Mouse (Mus musculus): ENCODE measurements around the gene Zyx. TPM values are rescaled to one million over a fixed set of nuclear protein-coding genes. Genes with fewer than 3 reads are reported as not detected.

Gene Zyx
- polyA plus RNA-seq, 1 experiment from 2014 or later = 82.7 TPM

- no peak for ATAC-seq
Observed at GRCm38 (mm10) chr6:42330946-42331345, 18.5 kb upstream of the Zyx start.

GRCm38 (mm10) chr6:42339189-42339588, 10.2 kb upstream of the Zyx start:
- Histone ChIP-seq H3K27ac (no peak overlapping the region), H3K27me3 (replicated peaks) (no peaks in the 10 kb centered on the region), H3K9me3 (no peaks in the 10 kb centered on the region), H3K36me3 (no peaks in the 10 kb centered on the region), H3K4me3 (replicated peaks) (no peak overlapping the region), H3K9ac (no peak overlapping the region), H3K4me1 (replicated peaks) (no peaks in the 10 kb centered on the region), H3K4me2 (replicated peaks) (no peak overlapping the region)
- ATAC-seq = no peak
- 89% methylated on average over 2 of the region's 2 CpGs for WGBS

More at GRCm38 (mm10) chr6:42330946-42331345, 18.5 kb upstream of the Zyx start:
- Histone ChIP-seq H3K4me3 (replicated peaks) (no peak overlapping the region), H3K9ac (no peak overlapping the region), H3K27ac (no peak overlapping the region), H3K4me2 (replicated peaks) (no peak overlapping the region), H3K9me3 (no peaks in the 10 kb centered on the region), H3K36me3 (no peaks in the 10 kb centered on the region), H3K4me1 (replicated peaks) (no peaks in the 10 kb centered on the region), H3K27me3 (replicated peaks) (no peaks in the 10 kb centered on the region)
- 94% methylated on average over 3 of the region's 3 CpGs for WGBS

DNA sequence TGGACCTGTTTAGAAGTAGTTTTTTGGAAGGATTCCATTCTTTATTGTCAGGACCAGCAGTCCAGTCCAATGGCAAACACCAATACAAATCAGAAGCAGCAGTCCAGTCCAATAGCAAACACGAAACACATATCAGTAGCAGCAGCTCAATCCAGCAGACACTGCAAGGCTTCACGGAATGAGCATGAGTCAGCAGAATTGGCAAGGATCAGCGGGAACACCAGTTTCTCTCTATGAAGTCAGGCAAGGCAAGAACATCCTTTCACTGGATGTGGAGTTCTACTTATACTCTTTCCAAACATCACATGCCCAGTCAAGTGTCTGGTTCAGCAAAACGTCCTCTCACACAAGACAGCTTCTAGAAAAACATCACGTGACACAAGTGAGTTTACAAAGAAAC, 9.4 kb upstream of the Zyx start:
- no peak for ATAC-seq
- Histone ChIP-seq H3K4me1 (replicated peaks) (no peaks in the 10 kb centered on the region), H3K36me3 (no peaks in the 10 kb centered on the region), H3K27me3 (replicated peaks) (no peaks in the 10 kb centered on the region), H3K4me2 (replicated peaks) (no peak overlapping the region), H3K9me3 (no peaks in the 10 kb centered on the region), H3K9ac (no peak overlapping the region), H3K4me3 (replicated peaks) (no peak overlapping the region), H3K27ac (no peak overlapping the region)
- WGBS = 71% methylated on average over 5 of the region's 5 CpGs

DNA sequence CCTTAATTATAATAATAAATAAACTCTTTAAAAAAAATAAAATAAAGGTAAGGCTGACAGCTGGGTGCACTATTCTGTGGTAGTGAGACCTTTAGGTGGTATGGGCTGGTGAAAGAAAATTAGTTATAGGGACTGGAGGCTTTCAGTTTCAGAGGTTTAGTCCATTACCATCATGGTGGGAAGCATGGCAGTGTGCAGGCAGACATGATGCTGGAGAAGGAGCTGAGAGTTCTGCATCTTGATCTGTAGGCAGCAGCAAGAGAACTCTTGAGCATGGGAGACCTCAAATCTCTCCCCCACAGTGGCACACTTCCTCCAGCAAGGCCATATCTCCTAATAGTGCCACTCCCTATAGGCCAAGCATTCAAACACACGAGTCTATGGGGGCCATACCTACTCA, 7.3 kb upstream of the Zyx start:
- Histone ChIP-seq H3K36me3 (no peaks in the 10 kb centered on the region), H3K4me1 (replicated peaks) (no peaks in the 10 kb centered on the region), H3K4me2 (replicated peaks) (no peak overlapping the region), H3K9ac (no peak overlapping the region), H3K4me3 (replicated peaks) (no peak overlapping the region), H3K27me3 (replicated peaks) (no peaks in the 10 kb centered on the region), H3K9me3 (no peaks in the 10 kb centered on the region), H3K27ac (no peak overlapping the region)
- WGBS = 63% methylated on average over 1 of the region's 1 CpGs
- no peak for ATAC-seq

GRCm38 (mm10) chr6:42343361-42344120, 5.9 kb upstream of the Zyx start:
- H3K4me2 ChIP-seq (replicated peaks) = no peak overlapping the region
- H3K4me3 ChIP-seq (replicated peaks) = no peak overlapping the region
- no peaks in the 10 kb centered on the region for H3K27me3 ChIP-seq (replicated peaks)
- no peaks in the 10 kb centered on the region for H3K36me3 ChIP-seq
- no peak for ATAC-seq
- H3K27ac ChIP-seq = no peak overlapping the region
- WGBS = 75% methylated on average over 9 of the region's 9 CpGs
- H3K9ac ChIP-seq = no peak overlapping the region
- no peaks in the 10 kb centered on the region for H3K9me3 ChIP-seq
- 0 out of 2 replicates have a peak, but pooled peaks cover 1% of the 10 kb centered on the region for H3K4me1 ChIP-seq (replicated peaks)

GRCm38 (mm10) chr6:42344255-42344654, 5.2 kb upstream of the Zyx start:
- 83% methylated on average over 1 of the region's 1 CpGs for WGBS

GRCm38 (mm10) chr6:42348281-42349005, 987 bp upstream of the Zyx start:
- H3K9ac ChIP-seq = no peak overlapping the region
- H3K4me2 ChIP-seq (replicated peaks) = peak overlapping the region; percentile 90
- H3K9me3 ChIP-seq = no peaks in the 10 kb centered on the region
- H3K4me1 ChIP-seq (replicated peaks) = peaks cover 32% of the 10 kb centered on the region
- no peaks in the 10 kb centered on the region for H3K27me3 ChIP-seq (replicated peaks)
- WGBS = 42% methylated on average over 12 of the region's 12 CpGs
- no peak overlapping the region for H3K27ac ChIP-seq
- peak overlapping the region; percentile 83 for H3K4me3 ChIP-seq (replicated peaks)
- H3K36me3 ChIP-seq = no peaks in the 10 kb centered on the region
- ATAC-seq = no peak

More at GRCm38 (mm10) chr6:42344255-42344654, 5.2 kb upstream of the Zyx start:
- Histone ChIP-seq H3K9ac (no peak overlapping the region), H3K9me3 (no peaks in the 10 kb centered on the region), H3K36me3 (no peaks in the 10 kb centered on the region), H3K4me3 (replicated peaks) (no peak overlapping the region), H3K27me3 (replicated peaks) (no peaks in the 10 kb centered on the region), H3K4me1 (replicated peaks) (0 out of 2 replicates have a peak, but pooled peaks cover 4% of the 10 kb centered on the region), H3K27ac (no peak overlapping the region), H3K4me2 (replicated peaks) (no peak overlapping the region)
- ATAC-seq = no peak

DNA sequence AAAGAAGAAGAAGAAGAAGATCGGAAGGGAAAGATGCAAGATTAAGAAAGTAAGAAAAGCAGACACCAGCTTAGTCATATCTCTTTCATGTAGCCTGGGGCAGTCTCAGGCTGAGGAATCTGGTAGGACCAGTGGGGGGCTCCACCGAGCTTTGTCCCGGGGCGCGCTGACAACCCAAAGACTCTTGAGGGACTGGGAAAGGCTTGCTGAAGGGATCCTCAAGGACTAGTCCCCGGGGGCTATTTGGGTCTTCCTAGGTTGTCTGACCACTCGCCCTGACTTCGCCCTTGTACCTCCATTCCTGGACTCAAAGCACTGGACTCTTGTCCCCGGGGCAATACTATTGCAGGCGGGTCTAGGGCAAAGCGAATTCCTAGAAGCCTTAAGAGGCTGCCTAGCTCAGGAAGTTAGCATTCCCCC, 414 bp upstream of the Zyx start:
- WGBS = under 1% methylated on average over 11 of the region's 11 CpGs
- peaks cover 36% of the 10 kb centered on the region for H3K4me1 ChIP-seq (replicated peaks)
- no peaks in the 10 kb centered on the region for H3K36me3 ChIP-seq
- H3K9ac ChIP-seq = peak overlapping the region; percentile 88
- H3K27ac ChIP-seq = peak overlapping the region; percentile 98
- no peaks in the 10 kb centered on the region for H3K27me3 ChIP-seq (replicated peaks)
- ATAC-seq = peak; percentile 57
- peak overlapping the region; percentile 90 for H3K4me2 ChIP-seq (replicated peaks)
- H3K9me3 ChIP-seq = no peaks in the 10 kb centered on the region
- peak overlapping the region; percentile 83 for H3K4me3 ChIP-seq (replicated peaks)

DNA sequence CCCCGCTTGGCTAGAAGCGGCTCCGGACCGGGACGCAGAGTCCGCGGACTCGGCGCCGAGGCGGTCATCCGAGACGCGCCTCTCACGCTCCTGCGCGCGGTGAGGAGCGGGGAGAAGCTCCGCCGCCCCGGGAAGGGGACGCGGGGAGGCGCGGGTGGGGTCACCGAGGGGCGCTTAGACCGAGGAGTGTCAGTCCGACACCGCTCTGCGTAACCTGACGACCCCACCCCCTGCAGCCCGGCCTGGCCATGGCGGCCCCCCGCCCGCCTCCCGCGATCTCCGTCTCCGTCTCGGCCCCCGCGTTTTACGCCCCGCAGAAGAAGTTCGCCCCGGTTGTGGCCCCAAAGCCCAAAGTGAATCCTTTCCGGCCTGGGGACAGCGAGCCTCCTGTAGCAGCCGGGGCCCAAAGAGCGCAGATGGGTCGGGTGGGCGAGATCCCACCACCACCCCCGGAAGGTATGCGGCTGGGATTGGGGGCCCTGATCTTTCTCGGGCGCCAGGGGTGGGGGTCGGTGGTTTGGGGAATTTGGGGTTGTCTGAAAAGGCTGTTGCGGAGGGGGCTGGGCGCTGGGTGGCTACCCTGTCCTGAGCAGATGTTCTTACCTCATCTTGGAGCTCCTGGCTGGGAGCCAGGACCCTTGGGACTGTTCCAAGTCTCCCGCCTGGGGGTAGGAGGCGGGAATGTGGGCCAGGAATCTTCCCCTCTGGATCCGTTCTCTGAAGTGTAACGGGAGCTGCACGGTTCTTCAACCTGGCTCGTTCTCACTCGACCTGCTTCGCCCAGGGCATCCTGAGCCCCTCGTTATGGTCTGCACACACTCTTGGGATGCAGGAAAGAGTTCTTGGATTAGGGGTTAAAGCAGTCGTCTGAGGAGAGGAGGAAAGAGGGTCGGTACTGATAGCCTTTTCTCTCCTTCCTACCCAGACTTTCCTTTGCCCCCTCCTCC, 864 bp downstream of the Zyx start:
- Histone ChIP-seq H3K27me3 (replicated peaks) (no peaks in the 10 kb centered on the region), H3K27ac (peak overlapping the region; percentile 98), H3K4me1 (replicated peaks) (peaks cover 41% of the 10 kb centered on the region), H3K4me2 (replicated peaks) (peak overlapping the region; percentile 90), H3K9ac (peak overlapping the region; percentile 88), H3K9me3 (no peaks in the 10 kb centered on the region), H3K36me3 (no peaks in the 10 kb centered on the region), H3K4me3 (replicated peaks) (peak overlapping the region; percentile 83)
- peak; percentile 43 for ATAC-seq
- under 1% methylated on average over 71 of the region's 72 CpGs for WGBS

GRCm38 (mm10) chr6:42350968-42351775, 1.7 kb downstream of the Zyx start:
- peak overlapping the region; percentile 88 for H3K9ac ChIP-seq
- H3K27ac ChIP-seq = peak overlapping the region; percentile 98
- ATAC-seq = no peak
- no peaks in the 10 kb centered on the region for H3K9me3 ChIP-seq
- H3K4me2 ChIP-seq (replicated peaks) = peak overlapping the region; percentile 90
- WGBS = 46% methylated on average over 13 of the region's 13 CpGs
- H3K4me1 ChIP-seq (replicated peaks) = peaks cover 41% of the 10 kb centered on the region
- peak overlapping the region; percentile 83 for H3K4me3 ChIP-seq (replicated peaks)
- H3K27me3 ChIP-seq (replicated peaks) = no peaks in the 10 kb centered on the region
- H3K36me3 ChIP-seq = peaks cover 6% of the 10 kb centered on the region; the same call in 1 of the 2 replicates

DNA sequence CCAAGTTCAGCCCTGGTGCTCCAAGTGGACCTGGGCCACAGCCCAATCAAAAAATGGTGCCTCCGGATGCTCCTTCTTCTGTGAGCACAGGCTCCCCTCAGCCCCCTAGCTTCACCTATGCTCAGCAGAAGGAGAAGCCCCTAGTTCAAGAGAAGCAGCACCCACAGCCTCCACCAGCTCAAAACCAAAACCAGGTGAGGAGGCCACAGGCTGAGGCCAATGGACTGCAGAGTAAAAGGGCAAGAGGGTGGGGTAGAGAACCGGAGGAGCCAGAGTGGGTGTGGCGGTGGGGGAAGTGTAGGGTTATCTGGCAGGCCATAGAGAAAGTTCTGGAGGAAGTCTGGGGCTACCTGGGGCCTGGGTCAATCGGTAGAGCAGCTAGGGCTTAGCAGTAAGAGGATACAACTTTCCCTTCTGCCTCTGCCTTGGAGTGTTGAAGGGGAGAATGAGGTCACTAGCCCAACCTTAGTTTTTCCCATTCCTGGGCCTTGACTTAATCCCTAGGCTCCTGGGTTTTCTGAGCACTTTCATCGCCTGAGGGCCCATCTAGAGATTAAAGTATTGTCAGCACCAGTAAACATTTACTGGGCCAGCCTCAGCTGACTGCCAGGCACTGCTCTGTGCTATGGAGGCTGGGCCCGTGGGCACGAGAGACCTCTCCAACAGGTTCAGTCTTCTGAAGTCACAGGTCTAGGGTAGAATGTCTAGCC, 2.5 kb downstream of the Zyx start:
- no peak overlapping the region for H3K27ac ChIP-seq
- WGBS = 60% methylated on average over 7 of the region's 7 CpGs
- no peaks in the 10 kb centered on the region for H3K27me3 ChIP-seq (replicated peaks)
- peak overlapping the region; percentile 90 for H3K4me2 ChIP-seq (replicated peaks)
- no peak for ATAC-seq
- peaks cover 11% of the 10 kb centered on the region; the same call in 1 of the 2 replicates for H3K36me3 ChIP-seq
- H3K4me1 ChIP-seq (replicated peaks) = peaks cover 41% of the 10 kb centered on the region
- peak overlapping the region; percentile 83 for H3K4me3 ChIP-seq (replicated peaks)
- peak overlapping the region; percentile 11 for H3K9ac ChIP-seq
- no peaks in the 10 kb centered on the region for H3K9me3 ChIP-seq

Measured in intestine, embryonic 15.5 days (tissue).